Mouse (Mus musculus): ENCODE results near the gene Reg3a. TPM values are rescaled to one million over a fixed set of nuclear protein-coding genes. Genes with fewer than 3 reads are reported as not detected.

Gene Reg3a
- total and polyA plus RNA-seq, 3 experiments = not detected

GRCm38 (mm10) chr6:78340296-78340695, 40.2 kb upstream of the Reg3a start:
- DNase-seq (ENCODE audit: extremely low read depth) = no peak
- peaks cover 30% of the 10 kb centered on the region for H3K9me3 ChIP-seq (replicated peaks; ENCODE audit: low read length)
- TF ChIP-seq UBTF (IDR thresholded peaks at IDR 0.05; ENCODE audit: low read depth, low read length) (no peak), ZC3H11A (IDR thresholded peaks at IDR 0.05; ENCODE audit: low read depth, low read length) (no peak), MYC (IDR thresholded peaks at IDR 0.05; ENCODE audit: low read depth, low read length) (no peak), POLR2A (IDR thresholded peaks at IDR 0.05; ENCODE audit: low read depth, low read length) (no peak), NRF1 (IDR thresholded peaks at IDR 0.05; ENCODE audit: low read depth, low read length) (no peak), TBP (conservative IDR thresholded peaks at IDR 0.05; ENCODE audit: low read depth, low read length) (no peak), ELF1 (IDR thresholded peaks at IDR 0.05; ENCODE audit: low read depth, low read length) (no peak), ZMIZ1 (IDR thresholded peaks at IDR 0.05; ENCODE audit: low read depth, low read length) (no peak), BHLHE40 (IDR thresholded peaks at IDR 0.05; ENCODE audit: low read depth, low read length) (no peak), MXI1 (IDR thresholded peaks at IDR 0.05; ENCODE audit: low read depth, low read length) (no peak), MAFK (IDR thresholded peaks at IDR 0.05; ENCODE audit: insufficient replicate concordance, low read length) (no peak), MAZ (IDR thresholded peaks at IDR 0.05; ENCODE audit: low read depth, low read length) (no peak)
- H3K4me3 ChIP-seq (replicated peaks in 1 of 3; ENCODE audit: low read depth in 2 of 3, low read length in 2 of 3, poor library complexity in 1 of 3) = no peak overlapping the region
- no peaks in the 10 kb centered on the region for H3K79me2 ChIP-seq (replicated peaks; ENCODE audit: control insufficient read depth, extremely low read depth, insufficient read depth, poor library complexity, severe bottlenecking)
- H3K27me3 ChIP-seq (replicated peaks) = no peaks in the 10 kb centered on the region
- no peak overlapping the region for H3K9ac ChIP-seq (ENCODE audit: insufficient read depth, low read depth)
- no peaks in the 10 kb centered on the region for H3K36me3 ChIP-seq (replicated peaks in 1 of 2; ENCODE audit: control insufficient read depth in 1 of 2, insufficient read depth in 1 of 2, low read length in 1 of 2)
- no peak overlapping the region for H3K4me2 ChIP-seq (ENCODE audit: insufficient read depth, low read depth, poor library complexity, severe bottlenecking)
- H3K4me1 ChIP-seq (ENCODE audit: control insufficient read depth in 1 of 2, insufficient read depth in 2 of 2) = no peaks in the 10 kb centered on the region
- dilution Hi-C loops (cut with MboI; ENCODE audit: extremely low pct_ligation_motif_present, extremely low pct_unique_long_range_greater_than_20kb, low sequenced_read_pairs) (no loop called here), in situ Hi-C loops (cut with MboI; ENCODE audit: low pct_ligation_motif_present, low pct_unique_long_range_greater_than_20kb, low sequenced_read_pairs) (no loop called here)
- H3K27ac ChIP-seq (ENCODE audit: insufficient read depth, low read depth) = no peak overlapping the region

GRCm38 (mm10) chr6:78341689-78342088, 38.8 kb upstream of the Reg3a start:
- Histone ChIP-seq H3K9ac (ENCODE audit: insufficient read depth, low read depth) (no peak overlapping the region), H3K4me3 (replicated peaks in 1 of 3; ENCODE audit: low read depth in 2 of 3, low read length in 2 of 3, poor library complexity in 1 of 3) (no peak overlapping the region), H3K36me3 (replicated peaks in 1 of 2; ENCODE audit: control insufficient read depth in 1 of 2, insufficient read depth in 1 of 2, low read length in 1 of 2) (no peaks in the 10 kb centered on the region), H3K27me3 (replicated peaks) (no peaks in the 10 kb centered on the region), H3K79me2 (replicated peaks; ENCODE audit: control insufficient read depth, extremely low read depth, insufficient read depth, poor library complexity, severe bottlenecking) (no peaks in the 10 kb centered on the region), H3K4me1 (ENCODE audit: control insufficient read depth in 1 of 2, insufficient read depth in 2 of 2) (no peaks in the 10 kb centered on the region), H3K9me3 (replicated peaks; ENCODE audit: low read length) (peaks cover 26% of the 10 kb centered on the region), H3K27ac (ENCODE audit: insufficient read depth, low read depth) (no peak overlapping the region), H3K4me2 (ENCODE audit: insufficient read depth, low read depth, poor library complexity, severe bottlenecking) (no peak overlapping the region)
- TF ChIP-seq MYC (IDR thresholded peaks at IDR 0.05; ENCODE audit: low read depth, low read length) (no peak), USF1 (IDR thresholded peaks at IDR 0.05; ENCODE audit: low read depth, low read length) (no peak), E2F4 (IDR thresholded peaks at IDR 0.05; ENCODE audit: insufficient replicate concordance, low read depth, low read length) (no peak), ZNF384 (IDR thresholded peaks at IDR 0.05; ENCODE audit: low read depth, low read length) (no peak), MAFK (IDR thresholded peaks at IDR 0.05; ENCODE audit: insufficient replicate concordance, low read length) (no peak), ZMIZ1 (IDR thresholded peaks at IDR 0.05; ENCODE audit: low read depth, low read length) (no peak), SMC3 (IDR thresholded peaks at IDR 0.05; ENCODE audit: low read depth, low read length) (no peak)
- in situ Hi-C loops (cut with MboI; ENCODE audit: low pct_ligation_motif_present, low pct_unique_long_range_greater_than_20kb, low sequenced_read_pairs) = no loop called here
- DNase-seq (ENCODE audit: extremely low read depth) = no peak
- dilution Hi-C loops (cut with MboI; ENCODE audit: extremely low pct_ligation_motif_present, extremely low pct_unique_long_range_greater_than_20kb, low sequenced_read_pairs) = no loop called here

Data from CH12.LX (cell line).